Mouse (Mus musculus): ENCODE data around the gene Sat2. TPM values are rescaled to one million over a fixed set of nuclear protein-coding genes. Genes with fewer than 3 reads are reported as not detected.

The Sat2 gene
- polyA plus RNA-seq, 1 experiment from 2014 or later, result 16.2 TPM

DNA sequence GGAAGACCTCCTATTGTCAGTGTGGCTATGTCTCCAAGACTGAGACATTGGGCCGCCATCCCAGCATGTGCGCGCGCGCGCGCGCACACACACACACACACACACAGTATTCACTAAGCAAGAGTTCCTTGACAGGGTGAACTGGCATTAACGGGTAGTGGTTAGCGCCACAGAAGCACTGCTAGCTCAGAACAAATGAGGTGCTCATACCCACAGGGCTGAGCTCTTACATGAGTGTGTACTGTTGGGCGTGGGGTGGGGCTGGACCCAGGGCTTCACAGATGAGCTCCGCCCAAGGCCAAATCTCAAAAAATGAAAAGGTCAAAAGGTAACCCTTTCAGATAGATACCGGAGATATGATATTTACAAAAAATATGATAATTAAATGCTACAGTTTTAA is 36.9 kb upstream of the Sat2 start:
- H3K36me3 ChIP-seq, result peaks cover 42% of the 10 kb centered on the region

DNA sequence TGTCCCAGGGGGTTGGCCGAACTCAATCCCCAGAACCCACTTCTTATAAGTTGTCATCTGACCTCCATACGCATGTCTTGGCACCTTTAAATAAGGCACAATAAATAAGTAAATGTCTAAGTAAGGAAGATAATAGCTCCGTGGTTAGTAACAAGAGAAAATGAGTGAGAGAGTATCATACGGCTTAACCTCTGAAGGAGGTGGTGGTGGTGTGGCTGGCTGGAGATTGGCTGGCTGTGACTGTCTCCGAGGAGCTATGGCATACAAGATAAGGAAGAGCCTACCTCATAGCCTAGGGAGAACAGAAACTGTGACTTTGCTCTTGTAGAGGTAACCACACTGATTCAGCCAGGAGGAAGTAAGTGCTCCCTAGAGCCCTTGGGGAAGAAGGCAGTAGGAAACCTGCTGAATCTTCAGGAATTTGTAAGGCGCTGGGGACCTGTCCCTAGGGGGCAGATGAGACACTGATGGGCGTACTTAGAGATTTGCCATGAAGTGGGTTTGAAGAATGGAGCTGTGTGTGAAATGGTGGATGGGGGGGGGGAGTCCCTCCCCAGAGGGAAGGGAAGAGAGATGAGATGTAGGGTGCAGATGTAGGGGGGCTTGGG is 36.0 kb upstream of the Sat2 start:
- Histone ChIP-seq H3K27ac (no peak overlapping the region), H3K9ac (no peak overlapping the region), H3K4me2 (no peak overlapping the region), H3K4me3 (no peak overlapping the region), H3K9me3 (no peaks in the 10 kb centered on the region), H3K36me3 (peaks cover 51% of the 10 kb centered on the region), H3K4me1 (0 out of 2 replicates have a peak, but pooled peaks cover 8% of the 10 kb centered on the region), H3K27me3 (no peaks in the 10 kb centered on the region)
- WGBS, result 84% methylated on average over 7 of the region's 7 CpGs
- ATAC-seq (ENCODE audit: insufficient number of reproducible peaks, low FRiP score, low TSS enrichment, low read depth), result no peak

More for the DNA sequence above, 36.9 kb upstream of the Sat2 start:
- Histone ChIP-seq H3K4me3 (no peak overlapping the region), H3K9ac (no peak overlapping the region), H3K4me1 (0 out of 2 replicates have a peak, but pooled peaks cover 8% of the 10 kb centered on the region), H3K27ac (no peak overlapping the region), H3K4me2 (no peak overlapping the region), H3K9me3 (no peaks in the 10 kb centered on the region), H3K27me3 (no peaks in the 10 kb centered on the region)
- no peak for ATAC-seq (ENCODE audit: insufficient number of reproducible peaks, low FRiP score, low TSS enrichment, low read depth)
- WGBS, result 95% methylated on average over 13 of the region's 13 CpGs

DNA sequence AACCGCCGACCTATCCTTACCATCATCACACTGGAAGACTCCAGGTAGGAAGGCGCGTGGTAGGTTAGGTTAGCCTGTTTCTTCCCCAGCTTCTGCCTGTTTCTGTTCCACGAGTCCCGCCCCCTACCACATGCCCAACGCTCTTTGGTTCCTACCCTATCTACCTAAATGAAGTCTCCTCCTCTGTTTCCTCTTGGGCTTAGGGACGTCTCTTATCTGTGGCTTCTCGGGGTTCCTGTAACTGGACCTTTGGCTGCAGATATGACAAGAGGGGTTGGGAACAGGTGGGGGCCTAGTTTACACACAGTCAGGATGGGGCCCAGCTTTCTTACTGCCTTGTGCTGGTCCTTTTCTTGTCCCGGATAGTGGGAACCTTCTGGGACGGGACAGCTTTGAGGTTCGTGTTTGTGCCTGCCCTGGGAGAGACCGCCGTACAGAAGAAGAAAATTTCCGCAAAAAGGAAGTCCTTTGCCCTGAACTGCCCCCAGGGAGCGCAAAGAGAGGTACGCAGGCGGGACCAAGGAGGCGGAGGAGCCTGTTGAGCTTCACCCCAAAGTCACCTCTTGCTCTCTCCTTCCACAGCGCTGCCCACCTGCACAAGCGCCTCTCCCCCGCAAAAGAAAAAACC is 32.5 kb upstream of the Sat2 start:
- Histone ChIP-seq H3K9ac (no peak overlapping the region), H3K27ac (no peak overlapping the region), H3K36me3 (peaks cover 74% of the 10 kb centered on the region), H3K4me2 (no peak overlapping the region), H3K9me3 (no peaks in the 10 kb centered on the region), H3K4me3 (no peak overlapping the region), H3K4me1 (no peaks in the 10 kb centered on the region), H3K27me3 (no peaks in the 10 kb centered on the region)
- no peak for ATAC-seq (ENCODE audit: insufficient number of reproducible peaks, low FRiP score, low TSS enrichment, low read depth)
- WGBS, result 90% methylated on average over 22 of the region's 22 CpGs

DNA sequence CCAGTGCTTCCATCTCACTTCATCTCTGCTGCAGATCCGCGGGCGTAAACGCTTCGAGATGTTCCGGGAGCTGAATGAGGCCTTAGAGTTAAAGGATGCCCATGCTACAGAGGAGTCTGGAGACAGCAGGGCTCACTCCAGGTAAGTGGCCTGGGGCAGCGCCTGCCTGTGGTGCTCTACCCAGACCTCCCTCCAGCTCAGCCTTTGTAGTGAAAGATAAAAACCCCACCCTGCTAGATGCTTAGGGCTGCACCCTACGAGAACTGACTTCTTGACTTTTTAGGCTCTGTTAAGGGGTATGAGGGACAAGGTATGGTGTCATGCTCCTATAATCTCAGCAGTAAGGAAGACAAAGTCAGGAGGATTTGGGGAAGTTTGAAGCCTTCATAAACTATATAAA is 31.2 kb upstream of the Sat2 start:
- WGBS, result 93% methylated on average over 8 of the region's 8 CpGs
- no peak overlapping the region for H3K4me2 ChIP-seq
- peaks cover 79% of the 10 kb centered on the region for H3K36me3 ChIP-seq
- H3K4me3 ChIP-seq, result no peak overlapping the region
- H3K4me1 ChIP-seq, result no peaks in the 10 kb centered on the region
- no peaks in the 10 kb centered on the region for H3K27me3 ChIP-seq
- H3K9ac ChIP-seq, result no peak overlapping the region
- ATAC-seq (ENCODE audit: insufficient number of reproducible peaks, low FRiP score, low TSS enrichment, low read depth), result no peak
- H3K9me3 ChIP-seq, result no peaks in the 10 kb centered on the region
- no peak overlapping the region for H3K27ac ChIP-seq

DNA sequence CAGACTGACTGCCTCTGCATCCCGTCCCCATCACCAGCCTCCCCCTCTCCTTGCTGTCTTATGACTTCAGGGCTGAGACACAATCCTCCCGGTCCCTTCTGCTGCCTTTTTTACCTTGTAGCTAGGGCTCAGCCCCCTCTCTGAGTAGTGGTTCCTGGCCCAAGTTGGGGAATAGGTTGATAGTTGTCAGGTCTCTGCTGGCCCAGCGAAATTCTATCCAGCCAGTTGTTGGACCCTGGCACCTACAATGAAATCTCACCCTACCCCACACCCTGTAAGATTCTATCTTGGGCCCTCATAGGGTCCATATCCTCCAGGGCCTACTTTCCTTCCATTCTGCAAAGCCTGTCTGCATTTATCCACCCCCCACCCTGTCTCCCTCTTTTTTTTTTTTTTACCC is 30.4 kb upstream of the Sat2 start:
- Histone ChIP-seq H3K4me1 (no peaks in the 10 kb centered on the region), H3K9me3 (no peaks in the 10 kb centered on the region), H3K4me2 (no peak overlapping the region), H3K36me3 (peaks cover 78% of the 10 kb centered on the region), H3K27ac (no peak overlapping the region), H3K4me3 (no peak overlapping the region), H3K9ac (no peak overlapping the region), H3K27me3 (no peaks in the 10 kb centered on the region)
- no peak for ATAC-seq (ENCODE audit: insufficient number of reproducible peaks, low FRiP score, low TSS enrichment, low read depth)
- 82% methylated on average over 3 of the region's 3 CpGs for WGBS

DNA sequence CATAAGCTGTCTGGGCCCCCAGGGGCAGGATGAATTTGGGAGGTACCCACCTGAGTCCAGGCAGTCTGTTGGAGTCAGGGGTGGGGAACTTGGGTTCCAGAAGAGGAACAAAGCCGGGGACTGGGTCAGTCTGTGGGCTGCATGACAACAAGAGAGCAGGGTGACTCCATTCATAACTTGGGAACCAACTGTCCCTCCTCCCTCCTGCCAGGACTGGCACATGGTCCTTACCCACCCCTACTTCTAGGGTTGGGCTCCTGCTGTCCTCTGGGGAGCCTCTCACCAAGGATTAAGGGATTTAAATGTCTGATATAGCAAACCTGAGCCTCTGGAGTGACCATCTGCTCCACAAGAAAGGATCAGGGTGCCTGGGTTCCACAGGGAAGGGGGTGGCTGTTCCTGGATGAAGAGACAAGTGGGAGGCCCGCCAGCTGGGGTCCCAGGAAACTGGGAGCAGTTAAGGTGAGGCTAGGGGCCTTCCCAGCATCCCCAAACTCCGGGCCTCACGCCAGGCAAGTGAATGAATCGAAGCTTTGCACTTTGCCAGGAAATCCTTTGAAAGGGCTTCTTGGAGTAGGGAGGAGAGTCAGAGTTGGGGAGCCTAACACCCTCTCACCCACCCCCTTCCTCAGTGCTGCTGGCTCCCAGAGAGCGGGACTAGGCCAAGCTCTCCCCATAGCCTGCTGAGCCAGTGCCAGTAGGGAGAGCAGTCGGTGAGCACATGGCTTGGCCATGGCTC is 29.8 kb upstream of the Sat2 start:
- 74% methylated on average over 7 of the region's 7 CpGs for WGBS
- H3K4me1 ChIP-seq, result no peaks in the 10 kb centered on the region
- H3K9me3 ChIP-seq, result no peaks in the 10 kb centered on the region
- H3K36me3 ChIP-seq, result peaks cover 72% of the 10 kb centered on the region
- ATAC-seq (ENCODE audit: insufficient number of reproducible peaks, low FRiP score, low TSS enrichment, low read depth), result 0 out of 2 replicates have a peak, but pooled peaks have one; percentile 30
- peak overlapping the region; percentile 5 for H3K27ac ChIP-seq
- H3K4me2 ChIP-seq, result no peak overlapping the region
- no peaks in the 10 kb centered on the region for H3K27me3 ChIP-seq
- H3K9ac ChIP-seq, result no peak overlapping the region
- no peak overlapping the region for H3K4me3 ChIP-seq

DNA sequence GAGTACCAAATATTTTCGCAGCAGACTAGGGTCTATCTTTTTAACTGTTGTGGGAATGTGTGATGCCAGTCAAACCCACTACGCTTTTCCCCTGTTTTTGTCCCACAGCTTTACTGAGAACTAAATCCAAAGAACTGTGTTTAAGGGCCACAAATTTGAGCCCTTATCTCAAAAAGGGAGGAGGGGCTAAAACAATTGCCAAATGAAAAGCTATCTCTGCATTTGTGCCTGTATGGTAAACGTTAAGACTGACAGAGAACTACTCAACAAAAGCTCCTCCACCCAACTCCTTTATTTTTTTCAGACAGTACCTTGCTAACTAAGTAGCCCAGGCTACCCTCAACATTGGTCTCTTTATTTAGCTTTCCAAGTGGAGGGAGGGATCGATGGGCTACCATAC is 29.0 kb upstream of the Sat2 start:
- no peak overlapping the region for H3K4me2 ChIP-seq
- H3K27ac ChIP-seq, result peak overlapping the region; percentile 5
- H3K4me3 ChIP-seq, result no peak overlapping the region
- WGBS, result 84% methylated on average over 4 of the region's 4 CpGs
- no peak for ATAC-seq (ENCODE audit: insufficient number of reproducible peaks, low FRiP score, low TSS enrichment, low read depth)
- H3K4me1 ChIP-seq, result no peaks in the 10 kb centered on the region
- peaks cover 64% of the 10 kb centered on the region for H3K36me3 ChIP-seq
- no peak overlapping the region for H3K9ac ChIP-seq
- H3K27me3 ChIP-seq, result no peaks in the 10 kb centered on the region
- H3K9me3 ChIP-seq, result no peaks in the 10 kb centered on the region

DNA sequence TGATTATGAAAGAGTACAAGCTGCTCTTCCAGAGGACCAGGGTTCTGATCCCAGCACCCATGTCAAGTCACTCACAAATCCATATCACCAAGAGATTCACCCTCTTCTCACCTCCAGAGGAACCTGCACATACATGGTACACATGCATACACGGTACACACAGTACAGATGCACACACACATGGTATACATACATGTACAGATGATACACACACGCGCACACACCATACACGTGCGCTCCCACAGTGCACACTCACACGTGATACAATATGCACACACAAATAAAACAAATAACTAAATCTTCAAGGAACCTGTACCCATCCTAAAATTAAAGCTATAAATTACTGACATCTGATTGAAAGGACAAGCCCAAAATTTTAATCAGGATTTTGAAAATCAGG is 27.0 kb upstream of the Sat2 start:
- Histone ChIP-seq H3K9ac (no peak overlapping the region), H3K27ac (no peak overlapping the region), H3K4me2 (no peak overlapping the region), H3K27me3 (no peaks in the 10 kb centered on the region), H3K36me3 (peaks cover 44% of the 10 kb centered on the region), H3K4me3 (no peak overlapping the region), H3K9me3 (no peaks in the 10 kb centered on the region), H3K4me1 (peaks cover 8% of the 10 kb centered on the region)
- 91% methylated on average over 6 of the region's 6 CpGs for WGBS
- ATAC-seq (ENCODE audit: insufficient number of reproducible peaks, low FRiP score, low TSS enrichment, low read depth), result no peak

DNA sequence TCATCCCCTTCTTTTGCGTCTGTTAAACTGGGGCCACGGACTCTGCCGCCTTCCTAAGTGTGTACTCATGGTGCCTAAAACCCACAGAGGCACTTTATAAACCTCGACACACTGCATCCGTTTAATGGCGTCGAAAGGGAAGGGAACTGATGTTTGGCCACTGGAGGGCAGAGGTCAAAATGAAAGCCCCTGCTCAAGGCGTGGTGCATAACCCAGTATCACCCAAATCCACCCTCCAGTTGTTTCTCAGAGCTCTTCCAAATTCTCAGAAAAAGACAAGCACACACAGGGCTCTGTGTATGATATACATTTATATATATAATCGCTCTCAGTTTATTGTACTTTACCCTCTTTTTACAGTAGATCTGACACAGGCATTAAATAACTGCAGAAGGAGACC is 22.4 kb upstream of the Sat2 start:
- Histone ChIP-seq H3K36me3 (peaks cover 8% of the 10 kb centered on the region; the same call in 1 of the 2 replicates), H3K27me3 (no peaks in the 10 kb centered on the region), H3K4me3 (no peak overlapping the region), H3K9ac (no peak overlapping the region), H3K4me2 (no peak overlapping the region), H3K4me1 (peaks cover 25% of the 10 kb centered on the region), H3K27ac (peak overlapping the region; percentile 77), H3K9me3 (no peaks in the 10 kb centered on the region)
- 15% methylated on average over 9 of the region's 9 CpGs for WGBS
- ATAC-seq (ENCODE audit: insufficient number of reproducible peaks, low FRiP score, low TSS enrichment, low read depth), result no peak

DNA sequence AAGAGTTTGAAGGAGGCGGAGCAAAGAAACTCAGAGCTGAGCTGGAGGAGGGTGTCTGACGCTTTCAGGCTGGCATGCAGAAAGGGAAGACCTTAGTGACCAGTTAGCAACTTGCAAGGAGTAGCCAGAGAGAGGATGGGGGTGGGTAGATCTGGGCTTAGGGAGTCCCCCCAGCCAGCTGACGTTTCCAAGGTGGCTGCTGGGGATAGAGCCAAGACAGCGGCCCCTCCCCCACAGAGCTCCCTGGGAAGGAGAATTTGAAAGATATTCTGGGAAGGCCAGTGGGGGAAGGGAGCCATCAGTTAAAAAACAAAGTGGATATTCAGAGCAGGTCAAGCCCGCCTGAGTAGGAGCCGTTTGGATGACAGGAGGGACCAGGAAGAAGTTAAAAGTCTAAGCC is 21.7 kb upstream of the Sat2 start:
- Histone ChIP-seq H3K27ac (peak overlapping the region; percentile 77), H3K9ac (no peak overlapping the region), H3K4me3 (no peak overlapping the region), H3K4me2 (0 out of 2 replicates have a peak overlapping the region, but pooled peaks have one; percentile 12), H3K9me3 (no peaks in the 10 kb centered on the region), H3K27me3 (peaks cover 4% of the 10 kb centered on the region; the same call in 1 of the 2 replicates), H3K36me3 (0 out of 2 replicates have a peak, but pooled peaks cover 3% of the 10 kb centered on the region), H3K4me1 (peaks cover 32% of the 10 kb centered on the region)
- 19% methylated on average over 6 of the region's 6 CpGs for WGBS
- no peak; the same call in 1 of the 2 replicates for ATAC-seq (ENCODE audit: insufficient number of reproducible peaks, low FRiP score, low TSS enrichment, low read depth)

DNA sequence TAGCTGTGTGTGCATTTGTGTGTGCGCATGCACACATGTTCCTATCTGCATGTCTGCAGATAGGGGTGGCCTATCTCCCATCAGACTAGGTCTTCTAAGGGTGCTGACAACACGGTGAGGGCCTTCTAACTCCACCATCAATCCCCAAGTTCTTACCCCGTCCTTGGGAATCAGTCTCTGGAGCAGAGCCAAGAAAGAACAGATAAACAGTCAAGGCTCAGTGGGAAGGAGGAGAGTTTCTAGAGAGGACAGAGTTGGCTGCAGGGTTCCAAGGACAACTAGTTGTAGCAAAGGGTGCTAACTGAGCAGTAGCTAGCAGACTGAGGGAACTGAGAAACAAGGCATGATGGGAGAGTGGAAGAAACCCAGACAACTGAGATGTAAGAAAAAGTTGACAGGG is 20.1 kb upstream of the Sat2 start:
- Histone ChIP-seq H3K4me2 (no peak overlapping the region), H3K27me3 (peaks cover 9% of the 10 kb centered on the region; the same call in 1 of the 2 replicates), H3K27ac (no peak overlapping the region), H3K9ac (no peak overlapping the region), H3K9me3 (no peaks in the 10 kb centered on the region), H3K36me3 (0 out of 2 replicates have a peak, but pooled peaks cover 3% of the 10 kb centered on the region), H3K4me3 (no peak overlapping the region), H3K4me1 (peaks cover 43% of the 10 kb centered on the region)
- no peak for ATAC-seq (ENCODE audit: insufficient number of reproducible peaks, low FRiP score, low TSS enrichment, low read depth)
- WGBS, result 73% methylated on average over 3 of the region's 3 CpGs

DNA sequence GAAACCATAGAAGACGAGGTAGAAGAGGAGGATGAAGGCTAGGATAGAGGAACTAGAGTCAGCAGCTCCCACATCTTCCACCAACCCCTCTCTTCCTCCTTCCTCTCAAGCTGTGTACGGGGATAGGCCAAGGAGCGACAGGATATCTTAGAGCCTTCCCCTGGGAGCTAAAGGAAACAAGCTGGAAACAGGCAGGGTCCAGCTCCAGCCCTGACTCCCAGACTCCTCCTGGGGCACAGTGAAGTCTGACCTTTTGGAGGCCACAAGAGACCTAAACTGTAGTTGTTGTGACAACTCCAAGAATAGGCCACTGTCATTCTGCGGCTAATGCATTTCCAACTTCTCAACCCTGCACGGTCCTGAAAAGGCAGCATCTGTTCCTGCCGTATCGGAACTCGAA is 18.3 kb upstream of the Sat2 start:
- Histone ChIP-seq H3K9me3 (no peaks in the 10 kb centered on the region), H3K9ac (no peak overlapping the region), H3K4me3 (peak overlapping the region; percentile 60; the same call in 1 of the 2 replicates), H3K36me3 (0 out of 2 replicates have a peak, but pooled peaks cover 3% of the 10 kb centered on the region), H3K4me1 (peaks cover 43% of the 10 kb centered on the region), H3K27me3 (peaks cover 9% of the 10 kb centered on the region; the same call in 1 of the 2 replicates), H3K4me2 (no peak overlapping the region), H3K27ac (no peak overlapping the region)
- ATAC-seq (ENCODE audit: insufficient number of reproducible peaks, low FRiP score, low TSS enrichment, low read depth), result no peak
- 80% methylated on average over 8 of the region's 8 CpGs for WGBS

Data from limb, embryonic 15.5 days (tissue).